Mouse (Mus musculus): ENCODE results near the gene Sh3kbp1. TPM values are rescaled to one million over a fixed set of nuclear protein-coding genes. Genes with fewer than 3 reads are reported as not detected.
A peak's percentile ranks its signal among the peaks of the same experiment; 100 is the strongest.

Sh3kbp1 gene
- polyA plus RNA-seq, 1 experiment = 139 TPM

GRCm38 (mm10) chrX:159915125-159915524 is 288.1 kb downstream of the Sh3kbp1 start:
- Histone ChIP-seq H3K4me1 (ENCODE audit: control insufficient read depth, insufficient read depth, low read length) (peaks cover 26% of the 10 kb centered on the region), H3K4me3 (ENCODE audit: insufficient read depth, low read length) (no peak overlapping the region), H3K27ac (ENCODE audit: insufficient read depth, low read depth, low read length) (no peak overlapping the region)
- no peak for TF ChIP-seq CTCF (IDR thresholded peaks at IDR 0.05; ENCODE audit: low read depth, low read length)
- no peak for TF ChIP-seq POLR2A (IDR thresholded peaks at IDR 0.05; ENCODE audit: borderline replicate concordance, low read depth, low read length)

GRCm38 (mm10) chrX:159924759-159925158 is 297.7 kb downstream of the Sh3kbp1 start:
- TF ChIP-seq CTCF (IDR thresholded peaks at IDR 0.05; ENCODE audit: low read depth, low read length) (no peak), POLR2A (IDR thresholded peaks at IDR 0.05; ENCODE audit: borderline replicate concordance, low read depth, low read length) (no peak)
- H3K4me3 ChIP-seq (ENCODE audit: insufficient read depth, low read length) = no peak overlapping the region
- peaks cover 9% of the 10 kb centered on the region for H3K4me1 ChIP-seq (ENCODE audit: control insufficient read depth, insufficient read depth, low read length)
- H3K27ac ChIP-seq (ENCODE audit: insufficient read depth, low read depth, low read length) = peak overlapping the region; percentile 57

- Histone ChIP-seq H3K4me3 (ENCODE audit: insufficient read depth, low read length) (no peak overlapping the region), H3K4me1 (ENCODE audit: control insufficient read depth, insufficient read depth, low read length) (peaks cover 9% of the 10 kb centered on the region), H3K27ac (ENCODE audit: insufficient read depth, low read depth, low read length) (no peak overlapping the region)
- no peak for TF ChIP-seq CTCF (IDR thresholded peaks at IDR 0.05; ENCODE audit: low read depth, low read length)
- TF ChIP-seq POLR2A (IDR thresholded peaks at IDR 0.05; ENCODE audit: borderline replicate concordance, low read depth, low read length) = no peak
Measured at GRCm38 (mm10) chrX:159928165-159928564, 301.1 kb downstream of the Sh3kbp1 start.

GRCm38 (mm10) chrX:159928834-159929233 is 301.8 kb downstream of the Sh3kbp1 start:
- H3K4me1 ChIP-seq (ENCODE audit: control insufficient read depth, insufficient read depth, low read length) = peaks cover 9% of the 10 kb centered on the region
- H3K27ac ChIP-seq (ENCODE audit: insufficient read depth, low read depth, low read length) = no peak overlapping the region
- no peak for TF ChIP-seq POLR2A (IDR thresholded peaks at IDR 0.05; ENCODE audit: borderline replicate concordance, low read depth, low read length)
- TF ChIP-seq CTCF (IDR thresholded peaks at IDR 0.05; ENCODE audit: low read depth, low read length) = no peak
- H3K4me3 ChIP-seq (ENCODE audit: insufficient read depth, low read length) = no peak overlapping the region

GRCm38 (mm10) chrX:159932027-159932426 is 305.0 kb downstream of the Sh3kbp1 start:
- Histone ChIP-seq H3K27ac (ENCODE audit: insufficient read depth, low read depth, low read length) (no peak overlapping the region), H3K4me3 (ENCODE audit: insufficient read depth, low read length) (no peak overlapping the region), H3K4me1 (ENCODE audit: control insufficient read depth, insufficient read depth, low read length) (no peaks in the 10 kb centered on the region)
- TF ChIP-seq POLR2A (IDR thresholded peaks at IDR 0.05; ENCODE audit: borderline replicate concordance, low read depth, low read length) (no peak), CTCF (IDR thresholded peaks at IDR 0.05; ENCODE audit: low read depth, low read length) (no peak)

- no peak overlapping the region for H3K4me3 ChIP-seq (ENCODE audit: insufficient read depth, low read length)
- no peaks in the 10 kb centered on the region for H3K4me1 ChIP-seq (ENCODE audit: control insufficient read depth, insufficient read depth, low read length)
- no peak for TF ChIP-seq CTCF (IDR thresholded peaks at IDR 0.05; ENCODE audit: low read depth, low read length)
- H3K27ac ChIP-seq (ENCODE audit: insufficient read depth, low read depth, low read length) = no peak overlapping the region
Measured at GRCm38 (mm10) chrX:159942569-159942968, 315.5 kb downstream of the Sh3kbp1 start.

GRCm38 (mm10) chrX:159943586-159943985 is 316.5 kb downstream of the Sh3kbp1 start:
- no peak overlapping the region for H3K27ac ChIP-seq (ENCODE audit: insufficient read depth, low read depth, low read length)

GRCm38 (mm10) chrX:159953546-159954429 is 326.7 kb downstream of the Sh3kbp1 start:
- Histone ChIP-seq H3K27ac (ENCODE audit: insufficient read depth, low read depth, low read length) (no peak overlapping the region), H3K4me1 (ENCODE audit: control insufficient read depth, insufficient read depth, low read length) (peaks cover 6% of the 10 kb centered on the region; the same call in 1 of the 2 replicates), H3K4me3 (ENCODE audit: insufficient read depth, low read length) (no peak overlapping the region)
- TF ChIP-seq CTCF (IDR thresholded peaks at IDR 0.05; ENCODE audit: low read depth, low read length) (no peak), POLR2A (IDR thresholded peaks at IDR 0.05; ENCODE audit: borderline replicate concordance, low read depth, low read length) (no peak)

More at GRCm38 (mm10) chrX:159943586-159943985, 316.5 kb downstream of the Sh3kbp1 start:
- H3K4me3 ChIP-seq (ENCODE audit: insufficient read depth, low read length) = no peak overlapping the region
- H3K4me1 ChIP-seq (ENCODE audit: control insufficient read depth, insufficient read depth, low read length) = no peaks in the 10 kb centered on the region
- no peak for TF ChIP-seq CTCF (IDR thresholded peaks at IDR 0.05; ENCODE audit: low read depth, low read length)
- no peak for TF ChIP-seq POLR2A (IDR thresholded peaks at IDR 0.05; ENCODE audit: borderline replicate concordance, low read depth, low read length)

- Histone ChIP-seq H3K4me3 (ENCODE audit: insufficient read depth, low read length) (no peak overlapping the region), H3K27ac (ENCODE audit: insufficient read depth, low read depth, low read length) (no peak overlapping the region), H3K4me1 (ENCODE audit: control insufficient read depth, insufficient read depth, low read length) (peaks cover 6% of the 10 kb centered on the region; the same call in 1 of the 2 replicates)
- no peak for TF ChIP-seq CTCF (IDR thresholded peaks at IDR 0.05; ENCODE audit: low read depth, low read length)
- no peak for TF ChIP-seq POLR2A (IDR thresholded peaks at IDR 0.05; ENCODE audit: borderline replicate concordance, low read depth, low read length)
Measured at GRCm38 (mm10) chrX:159954430-159954779, 327.3 kb downstream of the Sh3kbp1 start.

- TF ChIP-seq POLR2A (IDR thresholded peaks at IDR 0.05; ENCODE audit: borderline replicate concordance, low read depth, low read length) (no peak), CTCF (IDR thresholded peaks at IDR 0.05; ENCODE audit: low read depth, low read length) (no peak)
- Histone ChIP-seq H3K4me3 (ENCODE audit: insufficient read depth, low read length) (no peak overlapping the region), H3K27ac (ENCODE audit: insufficient read depth, low read depth, low read length) (no peak overlapping the region), H3K4me1 (ENCODE audit: control insufficient read depth, insufficient read depth, low read length) (peaks cover 6% of the 10 kb centered on the region; the same call in 1 of the 2 replicates)
Measured at GRCm38 (mm10) chrX:159955433-159955832, 328.4 kb downstream of the Sh3kbp1 start.
